Mouse (Mus musculus) myocyte (in vitro differentiated cells): ENCODE data around the gene Frem1. TPM values are rescaled to one million over a fixed set of nuclear protein-coding genes. Genes with fewer than 3 reads are reported as not detected.

ENCODE experiments used
- H3K27me3 ChIP-seq: one replicate; pipeline ENCODE4 v1.6.1; 2011; ENCODE audit not compliant: control insufficient read depth, insufficient read depth, insufficient read length
- H3K36me3 ChIP-seq: one replicate; pipeline ENCODE4 v1.6.1; 2011; ENCODE audit not compliant: control insufficient read depth, insufficient read depth
- H3K4me2 ChIP-seq: one replicate; pipeline ENCODE4 v1.6.1; 2011; ENCODE audit warnings: low read depth, control low read depth
- H3K4me3 ChIP-seq: one replicate; pipeline ENCODE4 v1.5.1; 2011; ENCODE audit warnings: mild to moderate bottlenecking, control low read depth, moderate library complexity
- H3K79me2 ChIP-seq: one replicate; pipeline ENCODE4 v1.6.1; 2011; ENCODE audit not compliant: control insufficient read depth, insufficient read depth
- H3ac ChIP-seq: one replicate; pipeline ENCODE4 v1.6.1; 2011; ENCODE audit not compliant: control insufficient read depth, insufficient read length
- CEBPB ChIP-seq: IDR thresholded peaks from 2 replicates; pipeline ENCODE4 v1.6.1; 2011; ENCODE audit warnings: mild to moderate bottlenecking, moderate library complexity; ENCODE audit not compliant: poor library complexity, insufficient read depth, severe bottlenecking
- E2F4 ChIP-seq: IDR thresholded peaks from one replicate; pipeline ENCODE4 v1.6.1; 2011; ENCODE audit warnings: mild to moderate bottlenecking, control low read depth, moderate library complexity; ENCODE audit not compliant: insufficient read depth
- MAX ChIP-seq: IDR thresholded peaks from one replicate; pipeline ENCODE4 v1.6.1; 2011; ENCODE audit warnings: low read depth, mild to moderate bottlenecking, control low read depth
- MYOD1 ChIP-seq, 3 experiments: IDR thresholded peaks; one replicate each; pipeline ENCODE4 v1.6.1; 2011; ENCODE audit warnings: control low read depth in 2 of 3, low read depth in 2 of 3, mild to moderate bottlenecking in 2 of 3, moderate library complexity in 1 of 3; ENCODE audit not compliant: insufficient read length in 2 of 3, control insufficient read depth in 1 of 3
- MYOG ChIP-seq, 3 experiments: IDR thresholded peaks; one replicate each; pipeline ENCODE4 v1.6.1; 2011; ENCODE audit warnings: control low read depth in 2 of 3, low read depth in 2 of 3, mild to moderate bottlenecking in 2 of 3; ENCODE audit not compliant: insufficient read length in 2 of 3, control insufficient read depth in 1 of 3, insufficient read depth in 1 of 3
- POLR2A ChIP-seq: IDR thresholded peaks from one replicate; pipeline ENCODE4 v1.6.1; 2011; ENCODE audit warnings: low read depth, mild to moderate bottlenecking, control low read depth, moderate library complexity; ENCODE audit not compliant: insufficient read length
- POLR2AphosphoS2 ChIP-seq: IDR thresholded peaks from one replicate; pipeline ENCODE4 v1.6.1; 2011; ENCODE audit warnings: low read depth, control low read depth; ENCODE audit not compliant: insufficient read length
- REST ChIP-seq: IDR thresholded peaks from one replicate; pipeline ENCODE4 v1.6.1; 2011; ENCODE audit warnings: mild to moderate bottlenecking, control low read depth, moderate library complexity; ENCODE audit not compliant: insufficient read depth, insufficient read length
- SRF ChIP-seq: IDR thresholded peaks from one replicate; pipeline ENCODE4 v1.6.1; 2011; ENCODE audit warnings: low read depth; ENCODE audit not compliant: control insufficient read depth, insufficient read length
- TCF12 ChIP-seq: IDR thresholded peaks from one replicate; pipeline ENCODE4 v1.6.1; 2011; ENCODE audit warnings: mild to moderate bottlenecking, control low read depth; ENCODE audit not compliant: poor library complexity, insufficient read depth, severe bottlenecking
- TCF3 ChIP-seq: IDR thresholded peaks from one replicate; pipeline ENCODE4 v1.6.1; 2011; ENCODE audit warnings: low read depth, control low read depth; ENCODE audit not compliant: insufficient read length
- USF1 ChIP-seq: IDR thresholded peaks from one replicate; pipeline ENCODE4 v1.6.1; 2011; ENCODE audit warnings: low read depth, mild to moderate bottlenecking, control low read depth, moderate library complexity
- polyA plus RNA-seq: library from polyadenylated mRNA; unstranded; fragments of >200 nt; fragmentation: generic; extraction: Trizol; gene quantifications from one replicate; pipeline ENCODE4 v1.2.1, GENCODE M21; 2012; ENCODE audit warnings: missing spikeins

The Frem1 gene
- polyA plus RNA-seq, 1 experiment: 0.01 TPM

DNA sequence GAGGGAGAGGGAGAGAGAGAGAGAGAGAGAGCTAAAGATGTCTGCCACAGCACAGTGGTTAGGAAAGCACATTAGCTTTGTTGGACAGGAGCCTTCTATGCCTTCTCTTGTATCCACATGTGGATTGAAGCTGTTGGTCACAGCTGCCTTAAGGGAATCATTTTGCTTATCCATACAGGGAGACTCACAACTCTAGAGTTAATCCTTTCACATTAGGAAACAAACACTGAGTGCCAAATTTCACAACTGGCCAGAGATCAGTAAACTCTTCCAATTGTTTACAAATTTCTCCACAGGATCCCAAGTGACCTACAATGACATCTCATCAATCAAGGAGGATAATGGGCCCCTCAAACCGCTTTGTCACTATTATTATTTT, 166.6 kb downstream of the Frem1 start:
- Histone ChIP-seq H3ac (no peak overlapping the region), H3K4me2 (no peak overlapping the region), H3K27me3 (no peaks in the 10 kb centered on the region), H3K36me3 (no peaks in the 10 kb centered on the region), H3K4me3 (no peak overlapping the region), H3K79me2 (no peaks in the 10 kb centered on the region)
- no peak for TF ChIP-seq CEBPB
- no peak for TF ChIP-seq E2F4
- no peak for TF ChIP-seq POLR2A
- TF ChIP-seq MYOD1 (IDR thresholded peaks at IDR 0.05; ENCODE audit: control insufficient read depth in 1 of 3, insufficient read length in 2 of 3, low read depth in 2 of 3): no peak
- TF ChIP-seq TCF3: no peak
- TF ChIP-seq MYOG (IDR thresholded peaks at IDR 0.05; ENCODE audit: control insufficient read depth in 1 of 3, insufficient read depth in 1 of 3, insufficient read length in 2 of 3, low read depth in 2 of 3): no peak
- no peak for TF ChIP-seq USF1
- TF ChIP-seq TCF12: no peak
- TF ChIP-seq SRF: no peak
- no peak for TF ChIP-seq POLR2AphosphoS2
- no peak for TF ChIP-seq REST
- no peak for TF ChIP-seq MAX

DNA sequence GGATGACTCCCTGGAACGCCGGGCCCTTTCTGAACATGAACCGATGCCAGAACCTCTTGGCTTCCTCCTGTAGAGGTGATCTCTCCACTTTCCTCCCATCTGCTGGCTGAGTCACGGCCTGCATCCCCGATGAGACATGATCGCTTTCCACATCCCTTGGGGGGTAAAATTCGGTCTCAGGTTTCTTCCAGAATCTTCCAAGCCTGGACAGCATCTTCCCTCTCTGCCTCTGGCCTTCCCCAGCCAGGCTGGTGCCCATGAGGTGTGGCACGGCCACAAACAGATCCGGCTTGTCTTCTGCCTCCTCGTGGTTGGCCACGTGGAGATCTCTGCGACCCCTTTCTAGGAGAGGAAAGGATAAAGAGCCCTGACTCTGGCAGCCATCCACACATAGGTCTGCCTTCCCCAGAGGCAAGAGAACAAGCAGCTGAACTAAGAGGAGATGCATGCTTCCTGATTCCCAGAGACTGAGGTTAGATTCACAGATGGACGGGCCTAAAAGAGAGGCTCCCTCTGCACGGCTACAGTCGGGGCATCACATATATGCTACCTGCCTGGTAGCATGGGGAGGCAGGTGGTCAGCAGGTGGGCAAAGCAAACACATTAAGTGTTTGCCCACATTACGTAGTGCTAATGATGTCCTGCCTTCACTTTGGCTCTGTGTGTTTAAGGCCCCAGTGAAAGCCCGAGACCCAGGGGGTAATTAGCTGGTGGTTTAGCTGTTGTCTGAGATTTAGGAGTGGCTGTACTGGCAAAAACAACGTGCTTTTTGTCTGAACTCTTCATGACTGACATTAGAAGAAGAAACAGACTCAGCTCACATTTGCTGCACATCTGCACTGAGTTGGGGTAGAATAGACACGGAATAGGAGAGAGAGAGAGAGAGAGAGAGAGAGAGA, 167.3 kb downstream of the Frem1 start, which contains the start of gene Cer1:
TSS of gene Cer1 (minus strand) at position 513 of the 899 bp plus-strand sequence.
- no peaks in the 10 kb centered on the region for H3K36me3 ChIP-seq
- no peaks in the 10 kb centered on the region for H3K79me2 ChIP-seq
- H3K4me2 ChIP-seq: no peak within 1 kb of the TSS
- H3ac ChIP-seq: no peak within 1 kb of the TSS
- TF ChIP-seq REST: no peak
- no peak for TF ChIP-seq MAX
- no peak for TF ChIP-seq POLR2A
- no peak for TF ChIP-seq MYOD1 (IDR thresholded peaks at IDR 0.05; ENCODE audit: control insufficient read depth in 1 of 3, insufficient read length in 2 of 3, low read depth in 2 of 3)
- TF ChIP-seq MYOG (IDR thresholded peaks at IDR 0.05; ENCODE audit: control insufficient read depth in 1 of 3, insufficient read depth in 1 of 3, insufficient read length in 2 of 3, low read depth in 2 of 3): no peak
- no peak for TF ChIP-seq USF1
- TF ChIP-seq SRF: no peak
- TF ChIP-seq POLR2AphosphoS2: no peak
- no peak for TF ChIP-seq CEBPB
- no peak for TF ChIP-seq E2F4
- no peak for TF ChIP-seq TCF3
- no peak for TF ChIP-seq TCF12
- H3K27me3 ChIP-seq: no peaks in the 10 kb centered on the region
- H3K4me3 ChIP-seq: no peak within 1 kb of the TSS

DNA sequence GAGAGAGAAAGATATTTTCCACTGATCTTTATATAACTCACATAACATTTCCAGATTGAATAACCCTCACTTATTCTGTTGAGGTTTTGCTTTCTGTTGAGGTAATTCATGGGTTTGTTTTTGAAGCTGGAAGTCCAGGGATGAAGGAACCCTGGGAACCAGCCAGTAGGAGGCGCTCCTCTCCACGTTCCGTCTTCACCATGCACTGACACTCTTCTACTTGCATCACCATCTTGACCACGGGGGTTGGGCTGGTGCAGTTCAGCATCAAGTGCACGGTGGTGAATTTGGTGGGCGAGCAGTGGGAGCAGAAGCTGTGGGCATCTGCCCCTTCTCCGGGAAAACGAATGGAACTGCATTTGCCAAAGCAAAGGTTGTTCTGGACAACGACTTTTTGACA, 169.6 kb downstream of the Frem1 start:
- Histone ChIP-seq H3K79me2 (no peaks in the 10 kb centered on the region), H3K36me3 (no peaks in the 10 kb centered on the region)
- TF ChIP-seq TCF12: no peak

DNA sequence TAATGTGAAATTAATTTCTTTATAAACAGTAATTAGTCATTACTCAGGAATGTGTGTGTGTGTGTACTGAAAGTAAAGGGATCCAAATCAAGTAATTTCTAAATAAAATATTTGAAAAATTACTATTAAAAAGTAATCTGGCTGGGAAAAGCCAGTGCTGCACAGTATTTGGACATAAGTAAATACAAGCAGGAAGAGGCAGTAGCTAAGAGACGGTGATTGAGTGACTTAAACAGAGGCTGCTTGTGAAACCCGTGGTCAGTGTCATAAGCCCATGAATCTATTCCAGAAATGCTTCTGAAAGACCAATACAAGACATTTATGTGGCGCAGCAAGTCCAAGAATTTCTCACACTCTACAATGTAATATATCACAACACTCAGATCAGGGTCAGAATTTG, 170.8 kb downstream of the Frem1 start:
- Histone ChIP-seq H3K79me2 (no peaks in the 10 kb centered on the region), H3K27me3 (no peaks in the 10 kb centered on the region), H3ac (no peak overlapping the region), H3K4me3 (no peak overlapping the region), H3K36me3 (no peaks in the 10 kb centered on the region), H3K4me2 (no peak overlapping the region)
- no peak for TF ChIP-seq SRF
- no peak for TF ChIP-seq MYOG (IDR thresholded peaks at IDR 0.05; ENCODE audit: control insufficient read depth in 1 of 3, insufficient read depth in 1 of 3, insufficient read length in 2 of 3, low read depth in 2 of 3)
- TF ChIP-seq CEBPB: no peak
- no peak for TF ChIP-seq POLR2AphosphoS2
- TF ChIP-seq TCF12: no peak
- TF ChIP-seq TCF3: no peak
- TF ChIP-seq MYOD1 (IDR thresholded peaks at IDR 0.05; ENCODE audit: control insufficient read depth in 1 of 3, insufficient read length in 2 of 3, low read depth in 2 of 3): no peak
- no peak for TF ChIP-seq REST
- no peak for TF ChIP-seq MAX
- TF ChIP-seq POLR2A: no peak
- TF ChIP-seq USF1: no peak
- TF ChIP-seq E2F4: no peak

More for the DNA sequence above, 169.6 kb downstream of the Frem1 start:
- H3K4me2 ChIP-seq: no peak overlapping the region
- no peak overlapping the region for H3K4me3 ChIP-seq
- H3ac ChIP-seq: no peak overlapping the region
- H3K27me3 ChIP-seq: no peaks in the 10 kb centered on the region

DNA sequence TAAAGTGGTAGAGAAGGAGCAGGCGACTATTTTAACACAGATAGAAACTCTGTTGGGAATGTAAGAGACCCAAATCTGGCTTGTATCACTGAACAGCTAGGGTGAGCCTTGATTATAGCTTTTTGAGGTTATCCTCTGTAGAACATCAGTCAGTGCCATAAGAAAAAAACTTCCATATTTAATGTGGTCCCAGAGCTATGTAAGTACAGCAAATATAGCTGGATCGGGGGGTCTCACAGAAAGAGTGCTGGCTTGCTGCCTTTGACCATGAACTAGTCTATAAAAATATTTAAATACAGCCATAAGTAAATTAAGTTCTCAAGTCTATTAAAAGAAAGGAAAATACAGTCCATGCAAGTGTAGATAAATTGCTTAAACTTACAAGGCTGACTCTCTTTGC, 171.9 kb downstream of the Frem1 start:
- no peak overlapping the region for H3K4me2 ChIP-seq
- no peaks in the 10 kb centered on the region for H3K36me3 ChIP-seq
- H3K4me3 ChIP-seq: no peak overlapping the region
- no peaks in the 10 kb centered on the region for H3K79me2 ChIP-seq
- H3ac ChIP-seq: no peak overlapping the region
- no peaks in the 10 kb centered on the region for H3K27me3 ChIP-seq
- TF ChIP-seq MYOD1 (IDR thresholded peaks at IDR 0.05; ENCODE audit: control insufficient read depth in 1 of 3, insufficient read length in 2 of 3, low read depth in 2 of 3): no peak
- no peak for TF ChIP-seq E2F4
